Mouse (Mus musculus): ENCODE data around the gene Afg3l1. TPM values are rescaled to one million over a fixed set of nuclear protein-coding genes. Genes with fewer than 3 reads are reported as not detected.
"Not testable (repeated sequence)": the region's sequence is repeated elsewhere in the genome, so short reads cannot be mapped to it uniquely, and the experiment has no call there.

The Afg3l1 gene
- polyA plus RNA-seq, 1 experiment, result 26.7 TPM

DNA sequence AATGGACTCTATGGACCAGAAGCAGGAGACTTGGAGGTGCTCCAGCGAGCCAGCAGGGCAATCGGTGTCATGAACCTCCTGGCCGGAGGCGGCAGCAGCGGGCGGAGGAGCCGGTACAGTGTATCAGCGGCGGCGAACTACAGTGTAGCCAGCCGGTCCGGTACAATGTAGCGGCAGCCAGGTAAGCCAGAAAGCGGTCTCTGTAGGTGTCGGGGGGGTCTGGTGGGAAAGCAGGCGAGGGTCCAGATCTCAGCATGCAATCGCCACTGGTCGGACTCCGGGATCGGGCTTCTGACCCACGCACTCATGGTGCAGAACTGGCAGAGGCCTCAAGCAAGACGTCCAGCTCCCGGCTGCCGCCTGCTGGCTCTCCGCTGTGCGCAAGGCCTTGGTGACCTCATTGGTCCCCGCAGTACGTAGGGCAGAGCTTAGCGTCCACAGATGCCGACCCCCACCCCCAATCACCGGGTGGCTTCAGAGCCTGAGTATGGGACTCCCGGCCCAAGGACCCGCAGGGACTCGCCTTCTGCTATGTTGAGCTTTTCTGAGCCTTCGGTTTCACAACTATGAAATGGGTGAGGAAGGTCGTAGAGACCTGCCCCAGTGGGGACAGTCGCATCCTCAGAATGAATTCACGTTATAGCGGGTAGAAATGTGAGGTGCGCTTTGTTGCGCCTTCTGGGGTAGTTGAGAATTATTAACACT, 34.7 kb upstream of the Afg3l1 start:
- Histone ChIP-seq H3K4me3 (ENCODE audit: insufficient read depth, low read length) (peak overlapping the region; percentile 70), H3K27ac (ENCODE audit: insufficient read depth, low read depth, low read length) (peak overlapping the region; percentile 34), H3K4me1 (ENCODE audit: control insufficient read depth, insufficient read depth, low read length) (peaks cover 12% of the 10 kb centered on the region)
- peak; percentile 49 for TF ChIP-seq CTCF (IDR thresholded peaks at IDR 0.05; ENCODE audit: low read depth, low read length)
- TF ChIP-seq POLR2A (IDR thresholded peaks at IDR 0.05; ENCODE audit: borderline replicate concordance, low read depth, low read length), result no peak

DNA sequence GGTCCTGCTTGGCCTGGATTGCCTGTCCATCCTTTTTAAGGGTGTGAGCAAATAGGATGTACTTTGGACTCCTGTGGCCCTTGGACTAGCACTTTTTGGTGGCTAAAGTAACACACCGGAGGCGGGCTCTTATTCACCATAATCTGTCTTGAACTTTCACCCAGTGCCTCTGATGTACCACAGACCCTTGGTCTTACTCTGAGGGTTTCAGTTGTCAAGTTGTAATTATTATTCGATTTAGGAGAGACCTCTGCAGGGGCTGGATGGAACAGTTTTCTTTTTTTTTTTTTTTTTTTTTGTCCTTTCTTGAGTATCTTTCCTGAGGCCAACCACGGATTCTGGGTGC, 34.2 kb upstream of the Afg3l1 start:
- H3K27ac ChIP-seq (ENCODE audit: insufficient read depth, low read depth, low read length), result no peak overlapping the region
- no peak for TF ChIP-seq POLR2A (IDR thresholded peaks at IDR 0.05; ENCODE audit: borderline replicate concordance, low read depth, low read length)
- TF ChIP-seq CTCF (IDR thresholded peaks at IDR 0.05; ENCODE audit: low read depth, low read length), result no peak
- peak overlapping the region; percentile 70 for H3K4me3 ChIP-seq (ENCODE audit: insufficient read depth, low read length)
- peaks cover 12% of the 10 kb centered on the region for H3K4me1 ChIP-seq (ENCODE audit: control insufficient read depth, insufficient read depth, low read length)

DNA sequence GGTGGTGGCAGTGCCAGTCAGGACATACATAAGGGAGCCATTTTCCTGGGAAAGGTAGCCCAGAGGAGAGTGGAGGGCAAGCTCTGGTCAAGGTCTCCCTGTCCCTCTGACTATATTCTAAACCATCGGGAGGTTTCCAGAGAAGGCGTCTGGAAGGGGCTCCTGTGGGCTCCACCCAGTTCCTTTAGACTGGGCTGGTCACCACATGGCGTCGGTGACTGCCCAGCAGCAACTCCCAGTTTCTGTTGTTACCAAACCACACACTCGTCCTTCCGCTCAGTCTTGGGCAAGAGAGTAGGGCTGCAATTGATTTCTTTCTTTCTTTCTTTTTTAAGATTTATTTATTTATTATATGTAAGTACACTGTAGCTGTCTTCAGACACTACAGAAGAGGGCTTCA, 33.6 kb upstream of the Afg3l1 start:
- Histone ChIP-seq H3K4me3 (ENCODE audit: insufficient read depth, low read length) (no peak overlapping the region; the same call in 1 of the 2 replicates), H3K4me1 (ENCODE audit: control insufficient read depth, insufficient read depth, low read length) (peaks cover 12% of the 10 kb centered on the region), H3K27ac (ENCODE audit: insufficient read depth, low read depth, low read length) (no peak overlapping the region)
- TF ChIP-seq CTCF (IDR thresholded peaks at IDR 0.05; ENCODE audit: low read depth, low read length) (no peak), POLR2A (IDR thresholded peaks at IDR 0.05; ENCODE audit: borderline replicate concordance, low read depth, low read length) (no peak)

- Histone ChIP-seq H3K4me3 (ENCODE audit: insufficient read depth, low read length) (no peak overlapping the region), H3K27ac (ENCODE audit: insufficient read depth, low read depth, low read length) (no peak overlapping the region), H3K4me1 (ENCODE audit: control insufficient read depth, insufficient read depth, low read length) (peaks cover 19% of the 10 kb centered on the region)
- TF ChIP-seq POLR2A (IDR thresholded peaks at IDR 0.05; ENCODE audit: borderline replicate concordance, low read depth, low read length), result no peak
- no peak for TF ChIP-seq CTCF (IDR thresholded peaks at IDR 0.05; ENCODE audit: low read depth, low read length)
These were observed 31.7 kb upstream of the Afg3l1 start for GRCm38 (mm10) chr8:123445981-123446380.

DNA sequence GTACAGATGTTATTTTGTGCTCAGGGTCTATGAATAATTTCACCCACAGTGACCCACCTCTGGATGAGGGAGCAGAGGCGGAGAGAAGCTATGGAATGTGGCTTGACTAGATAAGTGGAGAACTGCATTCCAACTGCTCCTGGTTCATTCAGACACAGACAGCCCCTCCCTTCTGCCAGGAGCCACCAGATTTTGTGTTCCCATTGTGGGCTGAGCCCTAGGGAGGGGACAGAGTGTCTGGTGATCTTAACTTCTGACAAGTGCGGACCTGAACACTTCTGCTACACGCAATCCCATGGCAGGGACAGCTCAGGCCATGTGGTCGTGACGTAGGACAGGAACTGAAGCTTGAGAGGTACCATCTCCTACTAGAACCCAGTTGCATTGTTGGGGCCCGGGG, 30.9 kb upstream of the Afg3l1 start:
- Histone ChIP-seq H3K4me3 (ENCODE audit: insufficient read depth, low read length) (no peak overlapping the region), H3K4me1 (ENCODE audit: control insufficient read depth, insufficient read depth, low read length) (peaks cover 19% of the 10 kb centered on the region), H3K27ac (ENCODE audit: insufficient read depth, low read depth, low read length) (no peak overlapping the region)
- no peak for TF ChIP-seq CTCF (IDR thresholded peaks at IDR 0.05; ENCODE audit: low read depth, low read length)
- TF ChIP-seq POLR2A (IDR thresholded peaks at IDR 0.05; ENCODE audit: borderline replicate concordance, low read depth, low read length), result no peak

DNA sequence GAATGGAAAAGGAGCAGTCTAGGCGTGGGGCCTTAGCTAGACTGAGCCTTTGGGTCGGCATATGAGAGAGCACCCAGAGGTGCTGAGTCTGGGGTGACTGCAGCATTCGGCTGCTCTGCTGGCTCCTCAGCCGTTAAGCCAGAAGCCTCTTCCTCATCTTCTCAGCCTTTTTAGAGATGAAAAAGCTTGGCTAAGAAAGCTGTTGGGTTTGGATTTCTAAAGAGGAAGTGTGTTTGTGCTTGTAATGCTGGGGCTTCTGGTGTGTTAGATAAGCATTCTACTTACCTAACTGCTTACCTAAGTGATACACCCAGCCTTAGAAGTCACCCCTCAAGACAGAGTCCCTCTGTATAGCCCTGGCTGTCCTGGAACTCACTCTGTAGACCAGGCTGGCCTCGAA, 26.9 kb upstream of the Afg3l1 start:
- peaks cover 7% of the 10 kb centered on the region for H3K4me1 ChIP-seq (ENCODE audit: control insufficient read depth, insufficient read depth, low read length)
- H3K4me3 ChIP-seq (ENCODE audit: insufficient read depth, low read length), result no peak overlapping the region

GRCm38 (mm10) chr8:123451747-123452146, 26.0 kb upstream of the Afg3l1 start:
- H3K4me1 ChIP-seq (ENCODE audit: control insufficient read depth, insufficient read depth, low read length); H3K4me3 ChIP-seq (ENCODE audit: insufficient read depth, low read length); H3K27ac ChIP-seq (ENCODE audit: insufficient read depth, low read depth, low read length): not testable (repeated sequence)

More for the DNA sequence above, 26.9 kb upstream of the Afg3l1 start:
- no peak for TF ChIP-seq POLR2A (IDR thresholded peaks at IDR 0.05; ENCODE audit: borderline replicate concordance, low read depth, low read length)
- TF ChIP-seq CTCF (IDR thresholded peaks at IDR 0.05; ENCODE audit: low read depth, low read length), result no peak
- no peak overlapping the region for H3K27ac ChIP-seq (ENCODE audit: insufficient read depth, low read depth, low read length)

DNA sequence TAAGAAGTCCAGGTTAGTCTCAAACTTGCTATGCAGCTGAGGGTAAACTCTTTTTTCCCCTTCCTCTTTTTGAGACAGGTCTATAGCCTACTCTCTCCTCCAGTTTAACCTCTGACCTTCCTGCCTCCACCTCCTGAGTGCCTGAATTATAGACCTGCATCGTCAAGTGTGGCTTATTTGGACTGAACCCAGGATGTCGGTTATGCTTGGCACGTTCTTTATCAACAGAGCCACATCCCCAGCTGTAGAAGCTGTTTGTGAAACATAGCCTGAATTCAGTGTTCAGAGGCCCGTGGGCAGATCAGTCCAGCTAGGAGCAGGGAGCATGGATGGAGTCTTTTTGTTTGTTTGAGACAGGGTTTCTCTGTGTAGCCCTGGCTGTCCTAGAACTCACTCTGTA, 25.6 kb upstream of the Afg3l1 start:
- Histone ChIP-seq H3K4me3 (ENCODE audit: insufficient read depth, low read length) (no peak overlapping the region), H3K27ac (ENCODE audit: insufficient read depth, low read depth, low read length) (no peak overlapping the region), H3K4me1 (ENCODE audit: control insufficient read depth, insufficient read depth, low read length) (peaks cover 7% of the 10 kb centered on the region)
- TF ChIP-seq POLR2A (IDR thresholded peaks at IDR 0.05; ENCODE audit: borderline replicate concordance, low read depth, low read length), result no peak
- TF ChIP-seq CTCF (IDR thresholded peaks at IDR 0.05; ENCODE audit: low read depth, low read length), result no peak

DNA sequence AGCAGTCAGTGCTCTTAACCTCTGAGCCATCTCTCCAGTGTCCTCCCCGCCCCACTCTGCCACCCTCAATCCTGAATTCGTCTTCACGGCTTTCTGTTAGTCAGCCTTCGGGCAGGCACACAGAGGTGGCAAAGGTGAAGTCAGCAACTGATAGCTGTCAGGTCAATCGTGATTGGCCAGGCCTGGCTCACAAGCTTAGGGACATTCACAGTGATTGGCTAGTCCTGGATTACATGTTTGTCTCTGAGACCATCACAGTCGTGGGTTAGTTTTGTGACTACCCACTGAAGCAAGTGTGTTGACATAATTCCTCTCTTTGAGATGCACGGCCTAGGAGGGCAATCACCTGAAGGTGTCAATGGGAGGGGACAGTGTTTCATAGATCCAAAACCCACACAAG, 24.4 kb upstream of the Afg3l1 start:
- H3K4me1 ChIP-seq (ENCODE audit: control insufficient read depth, insufficient read depth, low read length), result peaks cover 7% of the 10 kb centered on the region
- TF ChIP-seq POLR2A (IDR thresholded peaks at IDR 0.05; ENCODE audit: borderline replicate concordance, low read depth, low read length), result no peak
- no peak for TF ChIP-seq CTCF (IDR thresholded peaks at IDR 0.05; ENCODE audit: low read depth, low read length)
- no peak overlapping the region for H3K4me3 ChIP-seq (ENCODE audit: insufficient read depth, low read length)
- no peak overlapping the region for H3K27ac ChIP-seq (ENCODE audit: insufficient read depth, low read depth, low read length)

GRCm38 (mm10) chr8:123453951-123454350, 23.8 kb upstream of the Afg3l1 start:
- TF ChIP-seq POLR2A (IDR thresholded peaks at IDR 0.05; ENCODE audit: borderline replicate concordance, low read depth, low read length) (no peak), CTCF (IDR thresholded peaks at IDR 0.05; ENCODE audit: low read depth, low read length) (no peak)
- Histone ChIP-seq H3K4me3 (ENCODE audit: insufficient read depth, low read length) (no peak overlapping the region), H3K27ac (ENCODE audit: insufficient read depth, low read depth, low read length) (no peak overlapping the region), H3K4me1 (ENCODE audit: control insufficient read depth, insufficient read depth, low read length) (peaks cover 7% of the 10 kb centered on the region)

GRCm38 (mm10) chr8:123454559-123454958, 23.1 kb upstream of the Afg3l1 start:
- TF ChIP-seq POLR2A (IDR thresholded peaks at IDR 0.05; ENCODE audit: borderline replicate concordance, low read depth, low read length) (no peak), CTCF (IDR thresholded peaks at IDR 0.05; ENCODE audit: low read depth, low read length) (no peak)

More at GRCm38 (mm10) chr8:123454559-123454958, 23.1 kb upstream of the Afg3l1 start:
- no peak overlapping the region for H3K27ac ChIP-seq (ENCODE audit: insufficient read depth, low read depth, low read length)
- peaks cover 7% of the 10 kb centered on the region for H3K4me1 ChIP-seq (ENCODE audit: control insufficient read depth, insufficient read depth, low read length)
- no peak overlapping the region for H3K4me3 ChIP-seq (ENCODE audit: insufficient read depth, low read length)
